Mouse (Mus musculus): Measurements from ENCODE around the gene Padi1. TPM values are rescaled to one million over a fixed set of nuclear protein-coding genes. Genes with fewer than 3 reads are reported as not detected.
A peak's percentile ranks its signal among the peaks of the same experiment; 100 is the strongest.

The Padi1 gene
- total RNA-seq, 2 experiments from 2014 or later = not detected

- no peak for DNase-seq (ENCODE audit: low spot score in 2 of 2)
Observed at GRCm38 (mm10) chr4:140788264-140788663, 57.3 kb downstream of the Padi1 start.

- DNase-seq (ENCODE audit: low spot score in 2 of 2) = no peak
Observed at GRCm38 (mm10) chr4:140787414-140787813, 58.2 kb downstream of the Padi1 start.

GRCm38 (mm10) chr4:140785217-140785616, 60.4 kb downstream of the Padi1 start:
- no peak for DNase-seq (ENCODE audit: low spot score in 2 of 2)

- DNase-seq (ENCODE audit: low spot score in 2 of 2) = no peak
Observed at GRCm38 (mm10) chr4:140784292-140784945, 61.2 kb downstream of the Padi1 start.

- no peak for DNase-seq (ENCODE audit: low spot score in 2 of 2)
Observed at GRCm38 (mm10) chr4:140782821-140783220, 62.8 kb downstream of the Padi1 start.

GRCm38 (mm10) chr4:140780507-140780906, 65.1 kb downstream of the Padi1 start:
- DNase-seq (ENCODE audit: low spot score in 2 of 2) = no peak

- DNase-seq (ENCODE audit: low spot score in 2 of 2) = peak; percentile 46 to 60
Observed at GRCm38 (mm10) chr4:140779803-140780397, 65.7 kb downstream of the Padi1 start.

GRCm38 (mm10) chr4:140776623-140777022, 69.0 kb downstream of the Padi1 start:
- DNase-seq (ENCODE audit: low spot score in 2 of 2) = no peak

- DNase-seq (ENCODE audit: low spot score in 2 of 2) = no peak
Observed at GRCm38 (mm10) chr4:140775876-140776275, 69.7 kb downstream of the Padi1 start.

- no peak for DNase-seq (ENCODE audit: low spot score in 2 of 2)
Observed at GRCm38 (mm10) chr4:140774893-140775292, 70.7 kb downstream of the Padi1 start.

GRCm38 (mm10) chr4:140774025-140774800, 71.4 kb downstream of the Padi1 start, which contains the start of gene Padi4:
TSS of gene Padi4 (minus strand) at chr4:140774236.
- no peak for DNase-seq (ENCODE audit: low spot score in 2 of 2)

GRCm38 (mm10) chr4:140771091-140771490, 74.5 kb downstream of the Padi1 start:
- DNase-seq (ENCODE audit: low spot score in 2 of 2) = no peak

GRCm38 (mm10) chr4:140770433-140770832, 75.1 kb downstream of the Padi1 start:
- DNase-seq (ENCODE audit: low spot score in 2 of 2) = peak; percentile 26 to 42

- no peak for DNase-seq (ENCODE audit: low spot score in 2 of 2)
Observed at GRCm38 (mm10) chr4:140768973-140769372, 76.6 kb downstream of the Padi1 start.

GRCm38 (mm10) chr4:140765936-140766335, 79.6 kb downstream of the Padi1 start:
- no peak for DNase-seq (ENCODE audit: low spot score in 2 of 2)

GRCm38 (mm10) chr4:140763158-140763557, 82.4 kb downstream of the Padi1 start:
- DNase-seq (ENCODE audit: low spot score in 2 of 2) = peak; percentile 48 to 67

Other genes with a start within 250 kb of the Padi1 start
- 10 to 100 TPM in 1 of 2 experiments, 1 to 10 TPM in 1; 6.7 to 10.7 TPM for gene Arhgef10l, start 179.8 kb downstream of the Padi1 start, total RNA-seq (2021)
- 10 to 100 TPM; 46.4 to 72.2 TPM for gene Rcc2, start 145.2 kb downstream of the Padi1 start, total RNA-seq (2021)
- not detected for gene Padi6, start 103.1 kb downstream of the Padi1 start, total RNA-seq (2021)
- gene Padi4, start 71.5 kb downstream of the Padi1 start, total RNA-seq (2021) = under 1 TPM; 0.17 to 0.99 TPM
- not detected for gene Padi3, start 35.1 kb downstream of the Padi1 start, total RNA-seq (2021)
- gene Padi2, start 60.6 kb upstream of the Padi1 start, total RNA-seq (2021) = 1 to 10 TPM; 1.4 to 4.9 TPM
- gene Sdhb, start 115.4 kb upstream of the Padi1 start, total RNA-seq (2021) = 100 to 1,000 TPM; 457 to 601 TPM
- gene Atp13a2, start 141.1 kb upstream of the Padi1 start, total RNA-seq (2021) = 10 to 100 TPM; 30.2 to 31.0 TPM
- gene Mfap2, start 164.6 kb upstream of the Padi1 start, total RNA-seq (2021) = 1 to 10 TPM; 6.4 to 6.6 TPM
- 1 to 10 TPM; 6.4 to 6.9 TPM for gene Crocc, start 214.8 kb upstream of the Padi1 start, total RNA-seq (2021)
- gene Necap2, start 232.6 kb upstream of the Padi1 start, total RNA-seq (2021) = 10 to 100 TPM; 59.3 to 61.1 TPM
- gene Spata21, start 242.6 kb upstream of the Padi1 start, total RNA-seq (2021) = not detected

Data from adrenal gland, adult 18-20 months (tissue).